Mouse (Mus musculus) hindbrain, embryonic 10.5 days (tissue): ENCODE data around the gene Gm9918. TPM values are rescaled to one million over a fixed set of nuclear protein-coding genes. Genes with fewer than 3 reads are reported as not detected.
A peak's percentile ranks its signal among the peaks of the same experiment; 100 is the strongest.

Experiments used
- DNase-seq: peaks from one replicate; pipeline ENCODE4 v3.0.0-alpha.2; 2017; ENCODE audit warnings: low spot score
- H3K27ac ChIP-seq: fragments of 300-500 bp; sonication (generic); 2 replicates; pipeline ENCODE4 v1.5.1; 2016; ENCODE audit warnings: mild to moderate bottlenecking, moderate library complexity
- H3K27me3 ChIP-seq: fragments of 300-500 bp; sonication (generic); 2 replicates; pipeline ENCODE4 v1.6.1; 2016; ENCODE audit warnings: mild to moderate bottlenecking; ENCODE audit not compliant: poor library complexity, insufficient read depth, severe bottlenecking
- H3K36me3 ChIP-seq: fragments of 300-500 bp; sonication (generic); 2 replicates; pipeline ENCODE4 v1.6.1; 2016; ENCODE audit warnings: mild to moderate bottlenecking, moderate library complexity
- H3K4me1 ChIP-seq: fragments of 300-500 bp; sonication (generic); replicated peaks from 2 replicates; pipeline ENCODE4 v1.6.1; 2016; ENCODE audit warnings: mild to moderate bottlenecking
- H3K4me3 ChIP-seq: fragments of 300-500 bp; sonication (generic); 2 replicates; pipeline ENCODE4 v1.5.1; 2016; ENCODE audit warnings: mild to moderate bottlenecking, moderate library complexity
- H3K9me3 ChIP-seq: fragments of 300-500 bp; sonication (generic); 2 replicates; pipeline ENCODE4 v1.6.1; 2016; ENCODE audit warnings: mild to moderate bottlenecking, moderate library complexity
- WGBS: fragments of 180-500 bp; shearing (Covaris S2); methylation state at CpG from one replicate; pipeline ENCODE4 v1.1.7; 2016; 5-methylcytosine and 5-hydroxymethylcytosine counted together
- polyA plus RNA-seq: library from polyadenylated mRNA; unstranded; fragments of >200 nt; fragmentation: Nextera tagmentation; extraction: Ambion mirVana; gene quantifications from 2 replicates; pipeline ENCODE4 v1.2.1, GENCODE M21; 2016

Gm9918 gene
- polyA plus RNA-seq, 1 experiment from 2014 or later, result 0.35 TPM

GRCm38 (mm10) chr15:102239260-102239590 is 31.1 kb upstream of the Gm9918 start:
- Histone ChIP-seq H3K27ac (no peak overlapping the region), H3K27me3 (peaks cover 42% of the 10 kb centered on the region), H3K4me1 (peaks cover 51% of the 10 kb centered on the region), H3K36me3 (0 out of 2 replicates have a peak, but pooled peaks cover 9% of the 10 kb centered on the region), H3K4me3 (no peak overlapping the region), H3K9me3 (no peaks in the 10 kb centered on the region)
- 13% methylated on average over 9 of the region's 9 CpGs for WGBS
- peak; percentile 84 for DNase-seq

DNA sequence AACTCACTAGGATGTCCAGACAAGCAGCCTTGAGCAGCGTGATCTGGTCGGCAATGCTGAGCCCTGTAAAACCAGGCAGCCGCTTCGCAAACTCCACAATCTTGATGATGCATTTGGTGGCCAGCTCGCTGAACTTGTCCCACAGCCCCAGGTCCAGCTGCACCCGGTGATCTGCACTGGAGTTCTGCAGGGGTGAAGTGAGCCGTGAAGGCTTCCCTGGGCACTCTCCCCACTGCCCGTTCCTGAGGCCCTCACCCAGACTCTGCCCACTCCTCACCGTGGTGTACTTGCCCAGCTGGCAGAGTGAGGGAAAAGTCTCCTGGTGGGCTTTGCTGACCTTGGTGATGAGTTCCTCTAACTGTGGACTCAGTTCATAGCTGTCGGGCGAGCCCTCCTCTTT is 30.5 kb upstream of the Gm9918 start:
- Histone ChIP-seq H3K27ac (0 out of 2 replicates have a peak overlapping the region, but pooled peaks have one; percentile 14), H3K4me3 (no peak overlapping the region), H3K4me1 (peaks cover 49% of the 10 kb centered on the region), H3K9me3 (no peaks in the 10 kb centered on the region), H3K27me3 (peaks cover 48% of the 10 kb centered on the region), H3K36me3 (0 out of 2 replicates have a peak, but pooled peaks cover 9% of the 10 kb centered on the region)
- DNase-seq, result no peak
- 77% methylated on average over 11 of the region's 11 CpGs for WGBS

GRCm38 (mm10) chr15:102240607-102241006 is 29.8 kb upstream of the Gm9918 start:
- 0 out of 2 replicates have a peak, but pooled peaks cover 3% of the 10 kb centered on the region for H3K36me3 ChIP-seq
- H3K4me3 ChIP-seq, result no peak overlapping the region
- no peak for DNase-seq
- H3K4me1 ChIP-seq, result peaks cover 49% of the 10 kb centered on the region
- peaks cover 56% of the 10 kb centered on the region for H3K27me3 ChIP-seq
- WGBS, result 87% methylated on average over 4 of the region's 4 CpGs
- no peaks in the 10 kb centered on the region for H3K9me3 ChIP-seq
- H3K27ac ChIP-seq, result no peak overlapping the region

GRCm38 (mm10) chr15:102242404-102243228 is 27.7 kb upstream of the Gm9918 start:
- Histone ChIP-seq H3K9me3 (no peaks in the 10 kb centered on the region), H3K4me3 (peak overlapping the region; percentile 68; the same call in 1 of the 2 replicates), H3K4me1 (peaks cover 62% of the 10 kb centered on the region), H3K36me3 (0 out of 2 replicates have a peak, but pooled peaks cover 3% of the 10 kb centered on the region), H3K27me3 (peaks cover 75% of the 10 kb centered on the region), H3K27ac (no peak overlapping the region)
- no peak for DNase-seq
- 30% methylated on average over 12 of the region's 12 CpGs for WGBS

DNA sequence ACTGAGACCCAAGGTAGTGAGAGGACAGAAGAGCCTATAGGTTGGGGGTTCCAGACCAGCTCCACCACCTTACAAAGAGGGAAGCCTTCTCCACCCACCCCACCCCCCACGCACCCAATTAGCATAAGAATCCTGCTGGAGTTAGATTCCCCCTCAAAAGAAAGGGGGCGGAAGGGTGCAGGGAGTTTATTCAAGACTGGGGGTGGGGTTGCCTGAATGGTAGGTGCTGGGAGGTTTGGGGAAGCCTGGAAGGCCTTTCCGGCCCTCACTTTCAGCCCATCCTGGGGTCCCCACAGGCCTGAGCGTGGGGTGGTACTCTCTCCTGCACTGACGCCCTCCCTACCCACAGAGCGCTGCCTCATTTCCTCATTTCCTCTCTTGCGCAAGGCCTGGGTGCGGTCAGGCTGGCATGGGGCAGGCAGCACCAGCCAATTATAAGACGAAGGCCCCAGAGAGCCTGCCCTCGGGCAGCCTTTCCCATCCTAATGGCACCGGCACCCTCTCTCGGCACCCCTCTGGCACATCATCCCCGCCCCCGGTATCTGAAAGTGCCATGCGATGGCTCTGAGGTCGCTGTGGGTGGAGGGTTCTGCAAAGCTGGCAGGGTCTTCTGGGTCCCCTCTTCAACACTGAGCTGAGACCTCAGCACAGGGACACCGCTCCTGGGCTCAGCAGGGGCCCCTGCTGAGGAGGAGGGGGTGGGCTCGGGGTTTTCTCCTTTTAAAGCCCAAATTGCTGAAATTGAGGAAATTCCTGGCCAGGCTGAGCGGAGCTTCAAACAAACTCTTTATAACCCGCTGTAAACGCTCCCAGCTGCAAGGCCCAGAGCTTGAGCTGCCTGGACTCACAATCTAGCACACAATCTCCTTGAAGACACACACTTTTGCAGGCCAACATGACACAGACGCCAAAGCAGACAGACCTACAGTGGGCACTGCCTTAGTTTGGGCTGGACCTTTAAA is 26.9 kb upstream of the Gm9918 start:
- H3K4me3 ChIP-seq, result peak overlapping the region; percentile 68
- 10% methylated on average over 22 of the region's 22 CpGs for WGBS

DNA sequence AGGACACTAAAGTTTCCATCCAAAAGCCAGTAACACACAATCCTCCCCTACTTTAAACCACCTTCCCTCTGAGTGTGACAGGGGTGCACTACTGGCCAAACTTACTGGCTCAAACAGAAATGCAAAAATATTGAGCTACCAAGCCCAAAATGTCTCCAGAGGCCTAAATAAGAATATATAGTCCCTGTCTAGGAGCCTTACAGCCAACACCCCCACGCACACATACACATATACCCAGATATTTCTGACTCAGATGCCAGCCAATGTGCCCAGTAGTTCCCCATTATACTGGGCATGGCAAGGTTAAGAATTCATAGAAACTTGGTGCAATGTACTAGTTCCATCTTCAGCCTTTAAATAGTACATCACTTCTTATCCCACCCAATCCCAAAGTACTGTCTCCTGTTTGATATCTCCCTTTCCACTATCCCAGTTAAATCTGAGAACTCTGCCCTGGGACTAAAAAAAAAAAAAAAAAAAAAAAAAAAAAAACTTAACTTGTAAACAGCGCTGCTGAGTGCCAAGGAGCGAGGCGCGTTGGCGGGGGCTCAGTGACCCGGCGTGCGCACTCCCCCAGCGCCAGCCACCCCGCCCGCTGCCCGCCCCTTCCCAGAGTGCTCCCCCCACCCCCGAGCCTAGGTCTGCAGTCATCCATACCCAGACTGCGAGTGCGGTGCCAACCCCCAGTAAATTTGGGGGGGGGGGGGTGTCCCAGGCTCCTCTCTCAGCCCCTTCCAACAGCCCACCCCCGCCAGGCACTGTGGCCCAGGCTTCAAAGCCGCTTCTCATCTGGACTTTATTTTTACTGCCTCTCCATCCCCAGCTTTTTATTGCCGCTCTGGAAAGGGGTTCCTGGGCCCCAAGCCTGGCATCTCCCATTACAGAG is 25.8 kb upstream of the Gm9918 start:
- peak overlapping the region; percentile 20; the same call in 1 of the 2 replicates for H3K27ac ChIP-seq
- H3K4me1 ChIP-seq, result peaks cover 77% of the 10 kb centered on the region
- H3K36me3 ChIP-seq, result no peaks in the 10 kb centered on the region

More for the DNA sequence above, 26.9 kb upstream of the Gm9918 start:
- H3K4me1 ChIP-seq, result peaks cover 71% of the 10 kb centered on the region
- no peaks in the 10 kb centered on the region for H3K9me3 ChIP-seq
- DNase-seq, result peak; percentile 31
- peaks cover 84% of the 10 kb centered on the region for H3K27me3 ChIP-seq
- 0 out of 2 replicates have a peak, but pooled peaks cover 2% of the 10 kb centered on the region for H3K36me3 ChIP-seq
- H3K27ac ChIP-seq, result peak overlapping the region; percentile 74

GRCm38 (mm10) chr15:102245461-102245881 is 24.9 kb upstream of the Gm9918 start:
- peak overlapping the region; percentile 68 for H3K4me3 ChIP-seq
- peak overlapping the region; percentile 85 for H3K27ac ChIP-seq
- H3K4me1 ChIP-seq, result peaks cover 82% of the 10 kb centered on the region
- H3K36me3 ChIP-seq, result no peaks in the 10 kb centered on the region
- WGBS, result 3% methylated on average over 14 of the region's 14 CpGs
- peaks cover 96% of the 10 kb centered on the region for H3K27me3 ChIP-seq
- no peaks in the 10 kb centered on the region for H3K9me3 ChIP-seq
- no peak for DNase-seq

More for the DNA sequence above, 25.8 kb upstream of the Gm9918 start:
- WGBS, result 5% methylated on average over 19 of the region's 19 CpGs
- no peaks in the 10 kb centered on the region for H3K9me3 ChIP-seq
- peaks cover 94% of the 10 kb centered on the region for H3K27me3 ChIP-seq
- no peak for DNase-seq
- H3K4me3 ChIP-seq, result peak overlapping the region; percentile 68

DNA sequence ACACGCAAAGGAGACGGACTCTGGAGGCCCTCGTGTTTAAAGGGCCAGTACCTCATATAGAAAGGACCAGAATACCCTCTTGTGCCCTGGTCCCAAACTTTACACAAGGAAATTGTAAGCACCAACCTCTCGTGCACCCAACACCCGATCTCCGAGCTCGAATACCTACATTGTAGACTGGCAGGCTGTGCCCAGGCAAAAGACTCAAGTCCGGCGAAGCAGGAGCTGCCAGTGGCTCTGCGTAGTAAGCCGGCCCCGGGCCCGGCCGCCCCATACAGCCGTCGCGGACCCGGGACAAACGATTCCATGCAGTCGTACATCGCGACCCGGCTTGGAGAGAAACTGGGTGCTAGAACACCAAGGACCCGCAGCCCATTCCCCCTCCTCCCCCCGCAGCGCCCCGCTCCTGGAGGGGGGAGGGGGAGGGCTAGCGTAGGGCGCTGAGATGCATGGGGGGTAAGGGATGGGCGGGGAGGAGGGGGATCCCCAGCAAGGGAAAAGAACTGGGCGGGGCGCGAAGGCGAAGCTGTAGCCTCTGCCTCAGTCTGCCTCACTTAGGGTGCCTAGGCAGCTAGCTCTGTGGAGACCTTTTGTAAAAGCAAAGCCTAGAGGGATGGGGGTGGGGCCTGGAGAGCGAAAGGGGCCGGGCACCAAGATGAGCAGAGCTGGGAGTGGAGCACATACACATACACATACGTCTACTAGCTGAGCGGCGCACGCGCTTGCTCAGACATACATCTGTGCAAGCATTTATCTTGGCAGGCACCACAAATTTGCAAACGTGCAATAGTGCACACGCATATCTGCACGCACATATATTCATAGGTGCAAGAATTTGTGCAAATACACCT is 24.2 kb upstream of the Gm9918 start:
- H3K9me3 ChIP-seq, result no peaks in the 10 kb centered on the region
- no peaks in the 10 kb centered on the region for H3K36me3 ChIP-seq
- peak overlapping the region; percentile 85 for H3K27ac ChIP-seq
- peak overlapping the region; percentile 68 for H3K4me3 ChIP-seq
- peaks cover 99% of the 10 kb centered on the region for H3K27me3 ChIP-seq
- under 1% methylated on average over 44 of the region's 44 CpGs for WGBS
- peak; percentile 77 for DNase-seq
- H3K4me1 ChIP-seq, result peaks cover 89% of the 10 kb centered on the region

GRCm38 (mm10) chr15:102246866-102247251 is 23.5 kb upstream of the Gm9918 start:
- no peaks in the 10 kb centered on the region for H3K9me3 ChIP-seq
- peak overlapping the region; percentile 68 for H3K4me3 ChIP-seq
- peak overlapping the region; percentile 85 for H3K27ac ChIP-seq
- DNase-seq, result peak; percentile 89
- H3K4me1 ChIP-seq, result peaks cover 94% of the 10 kb centered on the region
- no peaks in the 10 kb centered on the region for H3K36me3 ChIP-seq
- WGBS, result 0% methylated on average over 34 of the region's 35 CpGs
- H3K27me3 ChIP-seq, result peaks cover 99% of the 10 kb centered on the region

- Histone ChIP-seq H3K4me3 (peak overlapping the region; percentile 68), H3K27me3 (peaks cover 98% of the 10 kb centered on the region), H3K36me3 (no peaks in the 10 kb centered on the region), H3K9me3 (no peaks in the 10 kb centered on the region), H3K4me1 (peaks cover 93% of the 10 kb centered on the region), H3K27ac (peak overlapping the region; percentile 85)
- WGBS, result under 1% methylated on average over 65 of the region's 65 CpGs
- peak; percentile 70 for DNase-seq
Measured at GRCm38 (mm10) chr15:102247252-102248130, 22.9 kb upstream of the Gm9918 start.
